Mouse (Mus musculus) mouse trophoblast stem cell (cell line): Measurements from ENCODE around the gene Tex2.
"Not testable (repeated sequence)": the region's sequence is repeated elsewhere in the genome, so short reads cannot be mapped to it uniquely, and the experiment has no call there.

Source experiments
- in situ Hi-C, 2 experiments: fragments of 300-500 bp; cut with MseI, MboI; formaldehyde crosslinking; loops; 2 replicates in 1 of 2; 3 replicates in 1 of 2; pipeline ENCODE4 v1.15.1; 2025

Gene Tex2

DNA sequence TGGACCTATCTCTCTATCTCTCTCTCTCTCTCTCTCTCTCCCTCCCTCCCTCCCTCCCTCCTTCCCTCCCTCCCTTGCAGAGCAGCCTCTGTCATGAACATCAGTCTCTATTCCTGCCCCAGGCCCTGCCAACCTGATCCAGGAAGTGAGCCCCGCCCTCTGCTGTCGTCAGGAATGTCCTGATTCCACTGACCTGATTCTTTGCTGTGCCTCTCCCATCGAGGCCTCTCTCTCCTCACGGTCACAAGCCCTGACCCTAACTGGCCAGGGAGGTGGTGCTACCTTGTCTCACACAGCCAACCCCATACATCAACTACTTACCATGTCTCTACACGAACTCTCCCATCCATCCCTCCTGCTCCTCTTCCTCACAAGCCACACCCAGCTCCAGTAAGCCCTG lies 33.3 kb downstream of the Tex2 start:
- in situ Hi-C loops = no loop called here

DNA sequence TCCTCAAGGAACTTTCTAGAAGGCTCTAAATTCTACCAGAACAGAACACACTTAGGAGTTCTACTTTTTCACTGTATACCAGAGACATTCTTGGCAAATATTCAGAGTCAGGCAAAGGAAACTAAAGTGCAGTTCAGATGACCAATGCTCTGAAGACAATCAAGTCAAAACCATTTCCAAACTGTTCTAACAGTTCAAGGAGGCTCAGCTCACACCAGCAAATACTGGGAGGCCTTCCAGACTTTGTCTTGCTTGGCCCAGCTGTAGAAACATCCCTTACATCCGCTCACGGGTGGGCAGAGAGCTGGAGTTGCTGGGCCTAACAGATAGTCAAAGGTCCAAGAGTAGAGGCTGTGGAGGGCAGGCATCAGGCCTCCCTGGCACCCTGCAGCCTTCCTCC lies 34.1 kb downstream of the Tex2 start:
- in situ Hi-C loops = no loop called here

DNA sequence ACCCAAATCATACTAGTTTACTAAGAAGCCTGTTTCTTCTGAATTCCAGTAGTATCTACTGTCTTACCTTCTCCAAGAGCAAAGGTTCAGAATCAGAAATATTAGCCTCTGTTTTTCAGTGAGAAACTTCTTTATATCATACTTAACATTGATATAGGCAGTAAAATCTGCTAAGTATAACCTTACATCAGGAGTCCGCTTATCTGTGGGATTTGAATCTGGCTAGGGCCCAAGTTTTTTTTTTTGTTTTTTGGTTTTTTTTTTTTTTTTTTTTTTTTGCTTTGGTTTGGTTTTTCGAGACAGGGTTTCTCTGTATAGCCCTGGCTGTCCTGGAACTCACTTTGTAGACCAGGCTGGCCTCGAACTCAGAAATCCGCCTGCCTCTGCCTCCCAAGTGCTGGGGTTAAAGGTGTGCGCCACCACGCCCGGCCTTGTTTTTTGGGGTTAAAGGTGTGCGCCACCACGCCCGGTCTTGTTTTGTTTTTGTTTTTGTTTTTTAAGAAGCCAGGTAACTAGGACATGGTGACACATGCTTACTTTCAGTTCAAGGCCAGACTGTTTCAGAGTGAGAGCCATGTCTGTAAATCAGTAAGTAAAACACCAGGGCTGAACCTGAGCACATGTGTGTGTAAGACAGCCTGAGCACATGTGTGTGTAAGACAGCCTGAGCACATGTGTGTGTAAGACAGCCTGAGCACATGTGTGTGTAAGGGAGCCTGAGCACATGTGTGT lies 35.4 kb downstream of the Tex2 start:
- in situ Hi-C loops = not testable (repeated sequence)

DNA sequence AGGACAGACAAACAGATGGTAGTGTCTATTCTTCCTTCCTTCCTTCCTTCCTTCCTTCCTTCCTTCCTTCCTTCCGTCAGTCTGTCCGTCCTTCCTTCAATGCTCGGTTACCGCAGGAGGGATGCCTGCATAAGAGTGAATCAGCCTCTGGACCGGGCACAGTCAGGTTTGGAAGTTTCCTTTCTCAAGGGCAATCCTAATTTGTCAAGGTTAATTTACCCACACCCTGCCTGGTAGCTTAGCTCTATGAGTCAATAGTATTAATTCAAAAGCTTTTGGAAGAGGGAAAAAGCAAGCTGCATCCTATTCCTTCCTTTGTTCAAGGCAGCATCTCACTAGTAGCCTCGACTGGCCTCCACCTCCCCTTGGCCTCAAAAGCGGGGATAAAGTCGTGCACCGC lies 38.8 kb downstream of the Tex2 start:
- in situ Hi-C loops = no loop called here

DNA sequence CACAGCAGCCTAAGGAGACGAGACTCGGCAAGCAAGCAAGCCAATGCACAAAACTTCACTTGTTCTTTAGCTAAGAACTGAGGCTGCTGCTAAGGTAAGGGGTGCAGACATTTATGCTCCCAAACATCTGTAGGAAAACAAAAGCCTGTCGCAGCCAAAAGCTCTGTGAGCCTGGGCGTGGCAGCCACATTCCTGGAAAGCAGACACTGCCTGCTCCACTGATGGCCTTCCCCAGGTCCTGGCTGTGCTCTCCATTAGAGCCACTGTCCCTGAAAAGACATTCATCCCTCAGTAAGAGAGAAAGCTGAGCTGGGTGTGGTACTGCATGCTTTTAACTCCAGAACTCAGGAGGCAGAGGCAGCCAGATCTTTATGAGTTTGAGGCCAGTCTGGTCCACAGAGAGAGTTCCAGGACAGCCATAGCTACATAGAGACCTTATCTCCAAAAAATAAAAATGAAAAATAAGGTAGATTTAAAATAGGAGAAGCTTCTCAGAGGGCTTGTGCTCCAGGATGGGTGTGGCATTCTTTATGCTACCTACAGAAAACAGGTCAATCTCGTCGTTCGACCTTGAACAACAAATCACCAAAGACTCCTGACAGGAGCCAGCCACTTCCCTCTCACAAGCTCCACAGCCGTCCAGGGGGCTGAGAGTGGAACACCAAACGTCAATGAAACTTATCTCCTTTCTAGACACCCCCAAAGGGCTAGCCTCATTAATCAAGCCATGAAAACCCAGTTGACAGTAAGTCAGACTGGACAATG lies 39.6 kb downstream of the Tex2 start:
- in situ Hi-C loops = no loop called here

DNA sequence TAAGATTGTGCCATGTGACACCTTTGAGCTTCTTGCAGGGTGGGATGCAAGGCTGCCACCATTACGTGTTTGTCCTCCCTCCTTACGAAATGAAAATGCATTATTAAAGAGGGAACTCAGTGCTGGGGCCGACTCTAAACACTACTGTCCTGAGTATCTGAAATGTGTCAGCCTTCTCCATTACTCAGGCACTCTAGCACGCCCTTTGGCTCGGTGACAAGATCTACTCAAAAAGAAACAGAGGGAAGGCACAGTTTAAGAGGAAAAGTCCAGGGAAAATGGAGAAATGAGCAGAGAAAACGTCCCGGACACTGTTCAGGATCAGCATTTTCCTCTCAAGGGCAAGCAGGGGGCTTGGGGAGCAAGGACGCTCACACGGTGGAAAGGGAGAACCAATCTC lies 40.3 kb downstream of the Tex2 start:
- in situ Hi-C loops = no loop called here

DNA sequence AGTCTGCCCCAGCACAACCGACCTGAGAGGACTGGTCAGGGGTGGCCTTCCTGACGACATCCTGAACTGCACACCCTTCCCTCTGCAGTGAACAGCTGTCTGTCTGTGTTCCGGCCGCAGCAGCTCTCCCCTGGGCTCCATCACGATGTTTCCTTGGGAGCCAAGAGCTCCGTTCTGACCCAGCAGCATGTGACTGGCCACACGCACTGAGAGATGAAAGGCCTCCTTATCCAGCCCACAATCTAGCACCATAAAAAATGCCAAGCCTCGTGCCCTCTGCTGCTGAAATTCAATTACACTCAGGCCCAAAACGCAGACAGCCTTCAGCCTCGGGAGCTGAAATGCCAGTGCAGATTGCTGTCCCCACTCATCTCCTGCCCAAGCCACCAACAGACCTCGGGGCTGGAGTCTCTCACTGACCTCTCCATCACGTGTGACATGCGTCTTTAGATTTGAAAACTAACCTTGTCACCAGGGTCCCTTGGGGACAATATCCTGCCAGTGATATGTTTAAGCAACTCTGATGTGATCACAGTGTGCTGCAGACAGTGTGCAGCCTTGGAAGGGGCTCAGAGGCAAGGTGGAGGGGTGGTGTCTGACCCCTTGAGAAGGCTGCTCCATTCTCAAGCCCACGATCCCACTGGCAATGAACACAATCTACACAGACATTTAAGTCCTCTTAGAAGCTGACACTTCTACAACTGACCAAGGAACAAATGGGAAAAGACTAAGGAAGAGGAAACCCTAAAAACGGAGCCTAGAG lies 41.0 kb downstream of the Tex2 start:
- in situ Hi-C loops = no loop called here

DNA sequence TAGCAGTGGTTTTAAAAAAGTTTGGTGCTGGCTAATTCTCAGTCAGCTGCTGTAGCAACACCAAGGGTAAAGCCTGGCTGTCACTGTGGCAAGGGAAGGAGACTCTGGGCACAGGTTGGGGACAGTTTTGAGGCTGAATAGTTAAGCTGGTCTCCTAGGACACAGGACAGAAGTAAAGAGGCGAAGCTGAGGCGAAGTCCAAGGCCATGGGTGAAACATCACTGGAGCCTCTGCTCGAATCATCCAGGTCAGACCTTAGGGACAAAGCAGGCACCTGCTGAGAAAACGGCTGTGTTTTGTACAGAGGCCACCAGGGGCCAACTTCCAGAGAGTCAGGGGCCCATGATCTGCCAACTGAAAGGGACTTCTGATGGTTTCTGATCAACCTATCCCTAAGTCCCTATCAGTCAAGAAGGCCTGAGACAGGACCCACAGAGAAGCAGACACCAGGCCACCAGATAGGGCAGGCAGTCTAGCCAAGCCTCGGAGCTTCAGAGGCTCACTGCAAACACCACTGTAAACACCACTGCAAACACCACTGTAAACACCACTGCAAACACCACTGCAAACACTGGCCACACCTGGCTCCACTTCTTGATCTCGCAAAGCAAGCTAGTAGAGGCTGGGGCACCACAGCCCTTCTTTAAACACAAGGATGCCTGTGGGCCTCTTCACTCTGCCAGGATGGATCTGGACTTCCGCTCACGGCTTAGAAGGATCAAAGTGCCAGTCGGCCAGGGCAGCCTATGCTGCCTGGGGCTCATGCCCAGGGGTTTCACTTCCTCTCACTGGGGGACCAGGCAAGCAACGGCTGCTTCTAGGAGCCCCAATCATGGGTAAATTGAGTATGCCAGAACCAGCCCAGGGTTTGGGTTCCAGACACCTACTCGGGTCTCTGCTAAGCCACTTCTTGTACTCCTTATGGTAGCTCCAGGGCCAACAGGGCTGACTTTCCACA lies 41.9 kb downstream of the Tex2 start:
- in situ Hi-C loops = no loop called here

DNA sequence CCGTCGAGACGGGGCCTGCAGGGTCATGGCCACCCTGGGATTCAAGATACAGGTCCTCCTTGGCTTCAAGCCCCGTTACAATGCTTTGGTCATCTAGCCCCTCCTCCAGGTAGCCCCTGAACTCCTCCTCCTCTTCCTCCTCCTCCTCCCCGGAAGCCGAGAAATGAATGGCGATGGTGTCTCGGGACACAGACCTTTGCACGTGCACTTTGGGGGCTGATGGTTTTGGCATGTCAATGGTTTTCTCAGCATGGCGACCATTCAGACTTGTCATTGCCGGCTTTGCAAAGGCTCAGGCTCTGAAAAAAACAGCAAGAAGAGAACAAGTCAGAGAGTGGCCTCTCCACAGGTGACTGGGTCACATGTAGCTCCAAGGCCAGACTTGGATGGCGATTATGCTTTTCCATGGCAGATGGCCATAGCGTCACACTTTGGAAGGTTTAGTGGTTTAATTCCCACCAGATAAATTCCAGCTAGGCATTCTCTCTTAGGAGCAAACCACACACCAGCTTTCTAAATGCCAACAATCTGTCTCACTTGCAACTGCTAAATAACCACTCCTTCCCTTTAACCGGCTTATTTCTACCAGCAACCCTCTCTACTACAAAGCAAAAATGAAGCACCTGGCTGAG lies 44.8 kb downstream of the Tex2 start:
- in situ Hi-C loops = no loop called here

DNA sequence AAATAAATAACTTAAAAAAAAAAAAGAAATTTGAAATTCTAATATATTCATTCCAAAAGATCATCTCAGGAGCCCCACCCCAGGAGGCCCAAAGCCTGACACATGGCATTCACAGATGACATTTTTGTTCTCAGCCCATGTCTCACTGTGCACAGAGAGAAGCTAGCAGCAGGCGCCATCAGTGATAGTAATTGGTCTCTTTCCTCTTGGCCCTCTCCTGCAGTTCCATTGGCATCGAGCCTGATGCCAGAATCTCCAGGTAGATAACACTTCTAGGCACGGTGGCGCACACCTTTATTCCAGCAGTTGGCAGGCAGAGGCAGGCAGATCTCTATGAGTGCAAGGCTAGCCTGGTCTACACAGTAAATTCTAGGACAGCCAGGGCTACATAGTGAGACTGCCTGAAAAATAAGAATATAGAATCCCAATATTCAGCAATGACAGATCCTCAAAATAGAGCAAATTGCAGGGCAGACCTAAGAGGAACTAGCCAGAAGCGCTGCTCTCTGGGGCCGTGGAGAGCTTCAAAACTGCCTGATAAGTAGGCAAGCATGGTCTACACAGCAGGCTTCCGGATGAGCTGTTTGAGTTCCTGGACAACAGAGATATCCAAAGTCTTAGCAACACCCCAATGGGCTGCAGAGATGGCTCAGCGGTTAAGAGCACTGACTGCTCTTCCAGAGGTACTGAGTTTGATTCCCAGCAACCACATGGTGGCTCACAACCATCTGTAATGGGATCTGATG lies 47.0 kb downstream of the Tex2 start:
- in situ Hi-C loops = no loop called here

DNA sequence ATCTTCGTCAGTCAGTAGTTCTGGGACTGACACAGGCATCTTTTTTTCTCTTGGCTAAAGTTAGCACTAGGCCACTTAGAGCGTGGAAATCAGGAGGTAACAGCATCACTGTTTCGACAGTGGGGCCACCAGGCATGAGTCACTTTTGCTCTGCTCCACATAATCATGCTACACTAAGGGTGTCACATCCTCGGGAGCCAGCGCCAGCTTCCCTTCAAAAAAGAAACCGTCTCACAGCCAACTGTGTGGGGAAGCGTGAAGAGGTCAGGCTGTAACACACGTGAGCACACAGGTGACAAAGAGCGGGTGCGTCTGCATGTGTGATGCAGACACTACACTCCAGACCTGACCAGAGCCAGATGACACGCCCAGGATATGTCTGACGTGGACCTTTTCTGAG lies 49.0 kb downstream of the Tex2 start:
- in situ Hi-C loops = no loop called here

DNA sequence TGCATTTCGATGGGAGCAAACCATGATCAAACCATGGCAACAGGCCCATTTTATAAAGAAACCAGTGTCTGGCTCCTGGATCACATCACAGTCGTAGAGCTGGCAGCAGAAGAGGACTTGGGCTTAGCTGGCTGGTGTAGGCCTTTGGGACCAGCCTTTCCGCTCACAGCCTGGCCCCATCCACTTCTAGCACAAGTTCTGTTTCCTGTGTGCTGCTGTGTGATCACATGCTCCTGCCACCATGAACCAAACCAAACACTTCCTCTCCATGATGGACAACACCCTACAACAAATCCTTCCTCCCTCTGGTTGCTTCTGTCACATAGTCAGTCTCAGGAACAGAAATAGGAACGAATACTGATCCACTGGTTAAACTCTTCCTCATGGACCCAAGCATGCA lies 50.5 kb downstream of the Tex2 start:
- in situ Hi-C loops = no loop called here

DNA sequence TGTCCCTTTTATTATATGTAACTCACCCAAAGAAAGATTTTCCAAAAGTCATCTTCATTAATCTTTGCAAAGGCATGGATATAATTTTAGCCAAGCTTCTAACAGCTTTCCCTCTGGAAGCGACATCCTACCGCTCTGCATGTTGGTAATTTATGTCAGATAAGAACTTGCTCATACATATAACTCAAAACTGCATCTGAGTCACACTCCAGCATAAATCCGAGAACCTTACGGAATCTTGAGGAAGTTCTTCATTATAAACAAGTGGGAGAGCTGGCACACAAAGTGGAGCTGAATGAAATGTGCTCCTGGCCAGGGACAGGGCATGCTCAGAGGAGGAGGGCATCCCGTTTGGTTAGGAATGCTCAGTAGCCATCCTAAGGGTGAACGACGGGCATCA lies 53.5 kb downstream of the Tex2 start:
- in situ Hi-C loops = no loop called here

DNA sequence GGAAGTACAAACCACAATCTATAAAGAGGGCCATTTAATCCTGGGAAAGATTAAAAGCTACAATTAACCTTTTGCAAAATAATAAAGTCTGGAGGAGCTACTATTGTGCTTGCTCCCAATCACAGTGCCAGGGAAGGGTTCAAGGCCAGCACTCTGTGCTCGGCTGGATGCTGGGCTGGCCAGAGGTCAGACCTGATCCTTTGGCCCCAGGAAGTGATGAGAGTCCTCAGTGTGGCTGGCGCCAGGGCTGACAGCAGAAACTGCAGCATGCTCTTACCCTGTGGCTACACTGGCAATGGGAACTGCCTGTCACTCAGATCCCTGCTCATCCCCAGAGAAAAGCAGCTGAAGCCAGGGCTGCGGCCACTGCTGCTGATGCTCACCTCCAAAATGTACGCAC lies 55.2 kb downstream of the Tex2 start:
- in situ Hi-C loops = no loop called here

DNA sequence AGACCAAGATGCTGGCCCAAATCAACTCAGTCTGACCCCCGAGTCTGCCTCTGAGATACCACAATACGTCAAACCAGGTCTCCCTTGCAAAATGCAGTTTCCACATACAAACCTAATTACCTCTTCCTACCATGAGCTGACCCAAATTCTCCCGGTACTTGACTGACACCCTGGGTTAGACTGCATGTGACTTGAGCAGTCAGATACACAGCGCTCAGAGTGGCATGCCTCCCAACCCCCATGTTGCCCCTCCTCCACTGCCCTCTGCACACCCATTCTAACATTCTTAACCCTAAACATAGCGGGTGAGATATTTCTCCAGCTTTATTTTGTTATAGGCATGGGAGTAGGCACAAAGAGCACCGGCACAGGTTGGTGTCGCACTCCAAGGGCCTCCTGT lies 55.8 kb downstream of the Tex2 start:
- in situ Hi-C loops = no loop called here

DNA sequence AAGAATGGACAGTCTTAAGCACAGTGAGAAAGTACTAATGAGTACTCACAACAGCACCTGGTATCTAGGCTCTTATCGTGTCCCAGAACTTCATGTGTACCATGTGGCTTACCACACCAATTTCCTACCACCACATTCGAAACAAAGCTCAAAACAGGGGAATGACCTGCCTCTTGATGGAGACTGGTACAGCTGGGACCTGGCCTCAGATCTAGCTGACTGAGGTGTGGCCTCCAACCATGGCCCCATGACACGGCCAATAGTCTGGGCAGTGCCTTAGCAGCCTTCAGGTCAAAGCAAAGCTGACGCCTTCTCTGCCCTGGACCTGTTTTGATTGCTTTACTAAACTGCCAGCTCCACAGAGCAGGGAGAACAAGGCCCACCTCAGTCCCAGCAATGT lies 56.5 kb downstream of the Tex2 start:
- in situ Hi-C loops = no loop called here

DNA sequence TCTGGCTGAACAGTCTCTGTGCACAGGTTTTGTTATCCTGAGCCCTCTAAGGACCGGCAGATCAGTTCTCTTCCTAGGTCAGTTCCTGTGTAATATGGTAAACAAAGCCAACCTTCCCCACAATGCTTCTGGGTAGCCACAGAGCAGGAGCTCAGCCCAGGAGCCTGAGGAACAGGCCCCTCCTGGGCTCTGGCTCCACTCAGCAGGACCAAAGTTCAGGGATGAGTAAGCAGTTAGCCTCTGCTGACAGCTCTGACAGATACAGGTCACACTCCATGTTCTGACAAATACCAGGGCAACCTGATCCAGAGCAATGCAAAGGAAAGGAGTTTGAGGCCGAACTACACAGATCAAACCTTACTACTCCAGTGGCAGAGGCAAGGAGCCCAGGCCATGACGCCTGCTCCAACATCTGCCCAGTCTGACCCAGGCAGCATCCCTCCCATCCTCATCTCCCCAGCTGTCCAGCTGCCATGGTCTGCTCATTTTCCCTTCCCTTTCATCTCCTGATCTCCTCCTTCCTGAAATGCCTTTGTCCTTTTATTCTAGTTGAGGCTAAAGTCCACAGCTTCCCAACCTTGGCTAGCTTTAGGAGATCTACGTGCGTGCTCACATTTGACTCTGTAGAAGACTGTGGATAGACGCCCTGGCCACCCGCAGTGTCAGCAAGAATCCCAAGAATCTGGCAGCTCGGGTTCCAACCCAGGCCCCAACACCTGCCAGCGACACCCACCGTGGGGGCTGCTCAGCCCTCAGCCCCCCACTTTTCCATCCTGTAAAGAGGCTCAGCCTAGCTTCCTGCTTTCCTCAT lies 57.2 kb downstream of the Tex2 start:
- in situ Hi-C loops = no loop called here

DNA sequence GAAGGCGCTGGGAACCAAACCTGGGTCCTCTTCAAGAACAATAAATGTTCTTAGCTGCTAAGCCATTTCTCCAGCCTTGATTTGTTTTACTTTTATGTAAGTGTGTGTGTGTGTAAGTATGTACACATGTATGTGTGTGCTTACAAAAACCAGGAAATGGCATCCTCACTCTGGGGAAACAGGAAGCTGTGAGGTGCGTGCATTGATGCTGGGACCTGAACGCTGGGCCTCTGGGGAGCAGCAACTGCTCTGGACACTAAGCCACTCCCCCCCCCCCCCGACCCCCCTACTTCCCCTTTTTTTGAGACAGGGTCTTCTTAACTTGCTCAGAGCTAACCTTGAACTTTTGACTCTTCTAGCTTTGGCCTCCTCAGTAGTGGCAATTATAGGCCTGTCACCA lies 62.8 kb downstream of the Tex2 start:
- in situ Hi-C loops = no loop called here

DNA sequence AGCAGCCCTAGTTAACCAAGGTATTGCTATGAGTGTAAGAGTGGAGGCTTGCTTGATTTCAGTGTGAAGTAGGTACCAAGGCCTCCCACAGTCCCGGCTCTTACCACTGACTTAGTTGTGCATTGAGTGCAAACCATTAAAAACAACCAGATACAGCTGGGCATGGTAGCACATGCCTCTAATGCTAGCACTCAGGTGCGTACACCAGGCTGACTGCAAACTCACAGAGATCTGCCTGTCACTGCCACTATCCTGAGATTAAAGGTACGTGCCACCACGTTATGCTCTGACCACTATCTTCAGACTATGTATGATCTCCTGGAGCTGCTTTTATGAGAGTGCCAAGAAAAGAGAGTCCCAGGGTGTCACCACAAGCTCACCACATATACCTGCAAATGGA lies 67.1 kb downstream of the Tex2 start:
- in situ Hi-C loops = no loop called here

DNA sequence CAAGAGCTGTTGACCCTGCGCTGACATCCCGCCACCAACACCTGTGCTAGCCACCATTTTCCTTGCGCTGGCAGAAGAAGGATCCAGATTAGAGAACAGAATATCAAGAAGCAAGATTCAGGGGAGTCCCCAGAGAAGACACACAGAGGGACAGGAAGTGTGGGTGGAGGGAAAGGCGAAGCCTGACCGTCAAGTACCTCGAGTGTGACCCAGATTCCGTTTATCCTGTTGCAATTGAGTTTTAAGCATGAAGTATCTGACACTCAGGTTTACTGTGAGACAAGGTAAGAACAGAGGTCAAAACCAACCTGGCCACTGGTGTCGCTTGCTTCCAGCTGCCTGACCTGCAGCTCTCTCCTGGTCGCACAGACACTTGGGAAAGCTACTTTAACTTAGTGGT lies 68.3 kb downstream of the Tex2 start:
- in situ Hi-C loops = no loop called here
